Mouse (Mus musculus) heart, postnatal 0 days (tissue): ENCODE measurements around the gene Sh3d21. TPM values are rescaled to one million over a fixed set of nuclear protein-coding genes. Genes with fewer than 3 reads are reported as not detected.

ENCODE experiments used
- ATAC-seq: fragments of 200-750 bp; cut with Nextera tagmentation; 2 replicates; pipeline ENCODE4 v1.8.0; 2017; ENCODE audit warnings: low read depth, moderate number of reproducible peaks, moderate library complexity; ENCODE audit not compliant: insufficient read depth
- DNase-seq: peaks from one replicate; pipeline ENCODE4 v3.0.0-alpha.2; 2016; ENCODE audit warnings: low spot score
- H3K27ac ChIP-seq: fragments of 300-500 bp; sonication (generic); 2 replicates; pipeline ENCODE4 v1.5.1; 2014; ENCODE audit warnings: low read depth, mild to moderate bottlenecking
- H3K27me3 ChIP-seq: fragments of 300-500 bp; sonication (generic); 2 replicates; pipeline ENCODE4 v1.6.1; 2014; ENCODE audit warnings: low read length, mixed read lengths; ENCODE audit not compliant: control insufficient read depth, insufficient read depth
- H3K36me3 ChIP-seq: fragments of 300-500 bp; sonication (generic); replicated peaks from 2 replicates; pipeline ENCODE4 v1.6.1; 2014; ENCODE audit warnings: low read length, mixed read lengths; ENCODE audit not compliant: control insufficient read depth, insufficient read depth
- H3K4me1 ChIP-seq: fragments of 300-500 bp; sonication (generic); 2 replicates; pipeline ENCODE4 v1.6.1; 2014; ENCODE audit warnings: antibody characterized with exemption; ENCODE audit not compliant: control insufficient read depth, insufficient read depth
- H3K4me2 ChIP-seq: fragments of 300-500 bp; sonication (generic); 2 replicates; pipeline ENCODE4 v1.6.1; 2014; ENCODE audit warnings: low read depth, mild to moderate bottlenecking, low read length, moderate library complexity
- H3K4me3 ChIP-seq: fragments of 300-500 bp; sonication (generic); 2 replicates; pipeline ENCODE4 v1.5.1; 2014; ENCODE audit warnings: low read depth, low read length
- H3K9ac ChIP-seq: fragments of 300-500 bp; sonication (generic); replicated peaks from 2 replicates; pipeline ENCODE4 v1.6.1; 2014; ENCODE audit warnings: low read depth, low read length, mixed read lengths
- H3K9me3 ChIP-seq: fragments of 300-500 bp; sonication (generic); replicated peaks from 2 replicates; pipeline ENCODE4 v1.6.1; 2016; ENCODE audit warnings: low read length; ENCODE audit not compliant: control insufficient read depth
- CTCF ChIP-seq: IDR thresholded peaks from 2 replicates; pipeline ENCODE4 v1.5.1; 2016; ENCODE audit warnings: antibody characterized with exemption, control low read depth, low read depth
- EP300 ChIP-seq: IDR thresholded peaks from 2 replicates; pipeline ENCODE4 v1.6.1; 2016; ENCODE audit warnings: antibody characterized with exemption, low read depth
- WGBS: fragments of 180-500 bp; shearing (Covaris S2); extraction: QIAGEN DNeasy Blood & Tissue Kit; methylation state at CpG from one replicate; pipeline ENCODE4 v1.1.7; 2014; 5-methylcytosine and 5-hydroxymethylcytosine counted together
- polyA plus RNA-seq: library from polyadenylated mRNA; unstranded; fragments of >200 nt; fragmentation: Nextera tagmentation; extraction: Ambion mirVana; gene quantifications from 2 replicates; pipeline ENCODE4 v1.2.1, GENCODE M21; 2015
- total RNA-seq: library from RNA; depleted of rRNA; stranded (reverse); fragments of >200 nt; gene quantifications from 2 replicates; pipeline ENCODE4 v1.2.3, GENCODE M21; 2014; ENCODE audit warnings: low replicate concordance

The Sh3d21 gene
- total and polyA plus RNA-seq, 2 experiments from 2014 or later: 2.2 to 2.6 TPM

DNA sequence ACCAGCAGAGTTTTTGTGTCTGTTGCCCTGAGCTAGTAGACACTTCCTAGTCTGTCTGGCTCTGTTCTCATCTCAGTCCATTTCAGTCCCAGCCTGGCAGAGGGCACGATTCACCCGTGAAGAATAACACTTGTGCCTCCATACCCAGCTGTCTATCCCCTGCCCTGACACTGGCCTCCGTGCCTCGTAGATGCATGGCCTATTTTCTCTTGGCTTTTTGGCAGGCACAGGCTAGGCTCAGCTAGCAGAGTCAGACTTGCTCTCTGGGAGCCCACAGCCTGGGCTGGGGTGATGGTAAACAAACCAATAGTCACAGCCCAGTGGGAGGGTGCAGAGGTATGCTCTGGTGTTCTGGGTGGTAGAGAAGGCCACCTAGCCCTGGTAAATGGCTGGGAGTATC is 50.0 kb downstream of the Sh3d21 start:
- DNase-seq (no peak), ATAC-seq (no peak)
- Histone ChIP-seq H3K4me3 (no peak overlapping the region), H3K36me3 (peaks cover 8% of the 10 kb centered on the region), H3K9me3 (no peaks in the 10 kb centered on the region), H3K4me2 (no peak overlapping the region), H3K27me3 (no peaks in the 10 kb centered on the region), H3K9ac (no peak overlapping the region), H3K27ac (no peak overlapping the region), H3K4me1 (peaks cover 49% of the 10 kb centered on the region)
- 73% methylated on average over 4 of the region's 4 CpGs for WGBS
- TF ChIP-seq CTCF (no peak), EP300 (no peak)

DNA sequence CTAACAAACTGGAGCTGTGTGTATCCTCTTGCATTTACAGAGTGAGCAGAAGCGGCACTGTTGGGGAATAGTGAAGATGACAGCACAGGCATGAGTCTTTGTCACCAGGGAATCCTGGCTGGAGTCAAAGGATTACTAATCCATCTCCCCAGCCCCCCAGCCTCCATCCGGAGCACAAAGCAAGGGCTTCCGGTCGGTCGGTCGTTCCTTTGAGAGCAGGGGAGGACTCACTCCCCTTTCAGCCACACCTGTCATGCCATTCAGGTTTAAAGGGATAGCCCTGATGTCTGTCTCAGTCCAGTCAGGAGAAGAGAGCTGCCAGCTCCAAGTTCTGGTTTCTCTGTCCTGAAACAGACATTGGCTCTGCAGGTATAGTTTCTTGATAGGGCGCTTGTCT is 52.1 kb downstream of the Sh3d21 start:
- peak overlapping the region; percentile 35 for H3K9ac ChIP-seq
- H3K4me3 ChIP-seq: peak overlapping the region; percentile 14; the same call in 1 of the 2 replicates
- peak overlapping the region; percentile 95 for H3K27ac ChIP-seq
- DNase-seq (no peak), ATAC-seq (peak; percentile 17)
- H3K4me2 ChIP-seq: peak overlapping the region; percentile 52
- H3K4me1 ChIP-seq: peaks cover 55% of the 10 kb centered on the region
- H3K36me3 ChIP-seq: no peaks in the 10 kb centered on the region
- no peaks in the 10 kb centered on the region for H3K27me3 ChIP-seq
- no peaks in the 10 kb centered on the region for H3K9me3 ChIP-seq
- WGBS: 19% methylated on average over 7 of the region's 7 CpGs
- TF ChIP-seq CTCF (no peak), EP300 (no peak)

DNA sequence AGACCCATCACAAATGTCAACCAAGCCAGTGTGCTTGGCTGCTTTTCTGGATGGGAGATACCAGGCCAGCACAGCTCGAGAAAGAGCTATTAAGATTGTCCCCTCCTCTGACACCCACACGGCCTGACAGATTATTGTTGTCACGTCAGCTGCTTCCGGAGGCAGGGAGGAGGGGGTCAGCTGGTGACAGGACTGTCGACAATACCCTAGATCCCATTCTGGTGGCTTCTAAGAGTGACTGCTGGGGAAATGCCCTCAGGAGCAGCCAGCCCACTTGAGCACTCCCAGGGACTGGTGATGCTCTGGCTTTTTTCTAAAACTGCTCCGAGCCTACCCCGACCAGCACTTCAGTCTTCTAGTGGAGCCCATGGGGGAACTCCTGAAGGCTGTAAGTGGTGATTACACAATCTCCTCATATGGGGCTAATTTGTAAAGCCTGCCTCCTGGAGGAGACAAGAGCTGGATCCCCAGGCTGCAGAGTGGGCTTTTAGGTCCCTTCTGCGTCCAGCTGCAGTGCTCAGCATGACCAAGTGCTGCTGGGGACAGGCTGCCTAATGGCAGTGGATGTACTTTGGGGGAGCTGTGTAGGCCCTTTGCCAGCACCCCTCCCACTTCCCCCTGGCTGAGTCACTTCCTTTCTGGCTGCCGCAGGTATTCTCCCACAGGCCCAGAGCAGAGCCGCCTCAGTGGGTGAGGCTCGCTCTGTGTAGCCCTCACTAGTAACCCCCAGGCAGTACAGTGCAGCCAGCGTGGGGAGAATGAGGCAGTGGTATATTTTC is 52.7 kb downstream of the Sh3d21 start:
- Histone ChIP-seq H3K4me3 (peak overlapping the region; percentile 14; the same call in 1 of the 2 replicates), H3K4me1 (peaks cover 52% of the 10 kb centered on the region), H3K27me3 (no peaks in the 10 kb centered on the region), H3K9me3 (no peaks in the 10 kb centered on the region), H3K4me2 (peak overlapping the region; percentile 52), H3K27ac (peak overlapping the region; percentile 95), H3K9ac (peak overlapping the region; percentile 35), H3K36me3 (no peaks in the 10 kb centered on the region)
- WGBS: 0% methylated on average over 12 of the region's 12 CpGs
- peak; percentile 84 for DNase-seq
- ATAC-seq: peak; percentile 78
- TF ChIP-seq CTCF (peak; percentile 30; the same call in 1 of the 2 replicates), EP300 (peak; percentile 50; the same call in 1 of the 2 replicates)

GRCm38 (mm10) chr4:126109613-126110373 is 53.5 kb downstream of the Sh3d21 start:
- 37% methylated on average over 10 of the region's 10 CpGs for WGBS
- H3K4me1 ChIP-seq: peaks cover 56% of the 10 kb centered on the region
- ATAC-seq (peak; percentile 24), DNase-seq (no peak)
- no peaks in the 10 kb centered on the region for H3K27me3 ChIP-seq
- peak overlapping the region; percentile 95 for H3K27ac ChIP-seq
- H3K36me3 ChIP-seq: no peaks in the 10 kb centered on the region
- no peaks in the 10 kb centered on the region for H3K9me3 ChIP-seq
- no peak for TF ChIP-seq CTCF
- no peak for TF ChIP-seq EP300
- peak overlapping the region; percentile 14; the same call in 1 of the 2 replicates for H3K4me3 ChIP-seq
- peak overlapping the region; percentile 35 for H3K9ac ChIP-seq
- peak overlapping the region; percentile 52 for H3K4me2 ChIP-seq

DNA sequence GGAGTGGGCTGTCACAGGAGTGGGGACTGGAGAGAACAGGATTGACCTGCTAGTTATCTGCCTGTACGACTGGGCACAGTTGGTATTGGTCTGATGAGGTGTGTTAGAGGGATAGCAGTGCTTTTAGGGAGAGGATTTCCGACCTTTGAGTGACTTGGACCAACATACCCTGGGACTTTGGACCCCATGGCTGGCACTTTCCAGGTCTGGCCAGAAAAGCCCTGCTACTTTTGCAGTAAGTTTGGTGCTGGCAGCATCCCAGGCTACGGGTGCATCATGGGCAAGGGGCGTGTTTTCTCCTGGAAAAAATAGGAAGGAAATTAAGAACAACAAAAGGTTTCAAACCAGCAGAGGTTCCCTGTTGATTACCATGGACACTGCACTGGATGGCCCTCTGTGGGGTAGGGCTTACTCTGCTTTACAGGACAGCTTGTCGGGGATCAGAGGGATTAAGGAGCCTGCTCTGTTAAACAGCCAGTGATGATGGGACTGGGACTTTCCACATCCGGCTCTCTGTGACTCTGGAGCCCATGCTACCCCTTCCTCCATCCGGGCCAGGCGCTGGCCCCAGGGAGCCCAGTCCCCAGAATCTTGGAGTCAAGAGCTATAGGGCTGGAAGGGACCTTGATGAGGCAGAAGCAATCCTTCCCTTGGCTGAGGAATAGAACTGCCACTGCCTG is 55.1 kb downstream of the Sh3d21 start:
- DNase-seq (no peak), ATAC-seq (no peak)
- no peaks in the 10 kb centered on the region for H3K27me3 ChIP-seq
- peak overlapping the region; percentile 95 for H3K27ac ChIP-seq
- 49% methylated on average over 8 of the region's 8 CpGs for WGBS
- peak overlapping the region; percentile 41 for H3K4me2 ChIP-seq
- peaks cover 58% of the 10 kb centered on the region for H3K4me1 ChIP-seq
- no peak overlapping the region; the same call in 1 of the 2 replicates for H3K9ac ChIP-seq
- H3K9me3 ChIP-seq: no peaks in the 10 kb centered on the region
- TF ChIP-seq EP300 (no peak), CTCF (no peak)
- H3K36me3 ChIP-seq: no peaks in the 10 kb centered on the region
- no peak overlapping the region for H3K4me3 ChIP-seq
